Mouse (Mus musculus) hindbrain, embryonic 14.5 days (tissue): ENCODE data around the gene Olfr503. TPM values are rescaled to one million over a fixed set of nuclear protein-coding genes. Genes with fewer than 3 reads are reported as not detected.
"Not testable (repeated sequence)": the region's sequence is repeated elsewhere in the genome, so short reads cannot be mapped to it uniquely, and the experiment has no call there.

Experiments
- ATAC-seq: fragments of 200-750 bp; cut with Nextera tagmentation; 2 replicates; pipeline ENCODE4 v1.8.0; 2017; ENCODE audit warnings: moderate number of reproducible peaks, mild to moderate bottlenecking, moderate TSS enrichment, moderate library complexity; ENCODE audit not compliant: low FRiP score
- DNase-seq: peaks from one replicate; pipeline ENCODE4 v3.0.0-alpha.2; 2015; ENCODE audit warnings: low spot score
- H3K27ac ChIP-seq: fragments of 300-500 bp; sonication (generic); 2 replicates; pipeline ENCODE4 v1.5.1; 2014; ENCODE audit warnings: mild to moderate bottlenecking, moderate library complexity
- H3K27me3 ChIP-seq: fragments of 300-500 bp; sonication (generic); 2 replicates; pipeline ENCODE4 v1.6.1; 2014; ENCODE audit warnings: mild to moderate bottlenecking, low read length, mixed read lengths; ENCODE audit not compliant: control insufficient read depth, insufficient read depth
- H3K36me3 ChIP-seq: fragments of 300-500 bp; sonication (generic); replicated peaks from 2 replicates; pipeline ENCODE4 v1.6.1; 2014; ENCODE audit not compliant: control insufficient read depth, insufficient read depth
- H3K4me1 ChIP-seq: fragments of 300-500 bp; sonication (generic); replicated peaks from 2 replicates; pipeline ENCODE4 v1.6.1; 2014; ENCODE audit warnings: antibody characterized with exemption, low read length, mixed read lengths; ENCODE audit not compliant: control insufficient read depth, insufficient read depth
- H3K4me2 ChIP-seq: fragments of 300-500 bp; sonication (generic); replicated peaks from 2 replicates; pipeline ENCODE4 v1.6.1; 2014; ENCODE audit warnings: mild to moderate bottlenecking, moderate library complexity
- H3K4me3 ChIP-seq: fragments of 300-500 bp; sonication (generic); replicated peaks from 2 replicates; pipeline ENCODE4 v1.5.1; 2014; ENCODE audit warnings: mild to moderate bottlenecking, low read length
- H3K9ac ChIP-seq: fragments of 300-500 bp; sonication (generic); 2 replicates; pipeline ENCODE4 v1.6.1; 2014
- H3K9me3 ChIP-seq: fragments of 300-500 bp; sonication (generic); 2 replicates; pipeline ENCODE4 v1.6.1; 2016; ENCODE audit warnings: low read length; ENCODE audit not compliant: control insufficient read depth
- WGBS: fragments of 180-500 bp; shearing (Covaris S2); extraction: QIAGEN DNeasy Blood & Tissue Kit; methylation state at CpG from one replicate; pipeline ENCODE4 v1.1.7; 2014; 5-methylcytosine and 5-hydroxymethylcytosine counted together
- polyA plus RNA-seq: library from polyadenylated mRNA; unstranded; fragments of >200 nt; fragmentation: Nextera tagmentation; extraction: Ambion mirVana; gene quantifications from 2 replicates; pipeline ENCODE4 v1.2.1, GENCODE M21; 2014

Olfr503 gene
- not detected in 2 replicates for polyA plus RNA-seq

- H3K4me1 ChIP-seq, H3K36me3 ChIP-seq, H3K9ac ChIP-seq, H3K27ac ChIP-seq, H3K9me3 ChIP-seq, ATAC-seq, H3K4me3 ChIP-seq, DNase-seq, H3K4me2 ChIP-seq, H3K27me3 ChIP-seq: not testable (repeated sequence)
- 65% methylated on average over 1 of the region's 1 CpGs for WGBS
Observed at GRCm38 (mm10) chr7:108544227-108544626, at the start of gene Olfr503. Gene Olfr503 (plus strand): TSS chr7:108544527.

- no peak for DNase-seq
- no peak within 1 kb of the TSS for H3K9ac ChIP-seq
- no peak within 1 kb of the TSS for H3K4me3 ChIP-seq
- no peak within 1 kb of the TSS for H3K4me2 ChIP-seq
- H3K4me1 ChIP-seq: no peaks in the 10 kb centered on the region
- no peak for ATAC-seq
- H3K27me3 ChIP-seq: no peaks in the 10 kb centered on the region
- WGBS: 77% methylated on average over 1 of the region's 1 CpGs
- no peaks in the 10 kb centered on the region for H3K36me3 ChIP-seq
- no peak within 1 kb of the TSS for H3K27ac ChIP-seq
- H3K9me3 ChIP-seq: 0 out of 2 replicates have a peak, but pooled peaks cover 2% of the 10 kb centered on the region
Observed at GRCm38 (mm10) chr7:108524965-108525364, 19.4 kb upstream of the Olfr503 start, which contains the start of gene Olfr502. Gene Olfr502 (minus strand): TSS chr7:108525065.

- Histone ChIP-seq H3K4me1 (no peaks in the 10 kb centered on the region), H3K27me3 (no peaks in the 10 kb centered on the region), H3K4me3 (no peak overlapping the region), H3K9ac (no peak overlapping the region), H3K36me3 (no peaks in the 10 kb centered on the region), H3K27ac (no peak overlapping the region), H3K4me2 (no peak overlapping the region), H3K9me3 (no peaks in the 10 kb centered on the region)
- 86% methylated on average over 13 of the region's 13 CpGs for WGBS
- DNase-seq (no peak), ATAC-seq (no peak)
Observed at GRCm38 (mm10) chr7:108542416-108542815, 1.9 kb upstream of the Olfr503 start.

- DNase-seq (no peak), ATAC-seq (no peak)
- H3K9ac ChIP-seq: no peak within 1 kb of the TSS
- 87% methylated on average over 1 of the region's 1 CpGs for WGBS
- no peaks in the 10 kb centered on the region for H3K9me3 ChIP-seq
- H3K4me1 ChIP-seq: no peaks in the 10 kb centered on the region
- no peak within 1 kb of the TSS for H3K4me3 ChIP-seq
- no peaks in the 10 kb centered on the region for H3K36me3 ChIP-seq
- no peak within 1 kb of the TSS for H3K27ac ChIP-seq
- H3K4me2 ChIP-seq: no peak within 1 kb of the TSS
- H3K27me3 ChIP-seq: no peaks in the 10 kb centered on the region
Observed at GRCm38 (mm10) chr7:108565693-108566092, 21.4 kb downstream of the Olfr503 start, which contains the start of gene Olfr504. Gene Olfr504 (minus strand): TSS chr7:108565793.

- Histone ChIP-seq H3K4me2 (no peak overlapping the region), H3K9ac (no peak overlapping the region), H3K9me3 (no peaks in the 10 kb centered on the region), H3K4me1 (no peaks in the 10 kb centered on the region), H3K4me3 (no peak overlapping the region), H3K27ac (no peak overlapping the region), H3K27me3 (no peaks in the 10 kb centered on the region), H3K36me3 (no peaks in the 10 kb centered on the region)
- DNase-seq: no peak
- WGBS: 89% methylated on average over 1 of the region's 1 CpGs
- no peak for ATAC-seq
Observed at GRCm38 (mm10) chr7:108589797-108590196, 45.5 kb downstream of the Olfr503 start.

Other genes starting within 250 kb of the Olfr503 start
- not detected in 2 replicates for gene Olfr491, start 231.1 kb upstream of the Olfr503 start, polyA plus RNA-seq
- not detected in 2 replicates for gene Olfr492, start 220.9 kb upstream of the Olfr503 start, polyA plus RNA-seq
- gene Olfr493, start 197.5 kb upstream of the Olfr503 start, polyA plus RNA-seq: not detected in 2 replicates
- gene Olfr494, start 179.2 kb upstream of the Olfr503 start, polyA plus RNA-seq: not detected in 2 replicates
- not detected in 2 replicates for gene Olfr495, start 151.4 kb upstream of the Olfr503 start, polyA plus RNA-seq
- not detected in 2 replicates for gene Olfr497, start 124.1 kb upstream of the Olfr503 start, polyA plus RNA-seq
- not detected in 2 replicates for gene Olfr498, start 79.2 kb upstream of the Olfr503 start, polyA plus RNA-seq
- not detected in 2 replicates for gene Olfr502, start 19.5 kb upstream of the Olfr503 start, polyA plus RNA-seq
- not detected in 2 replicates for gene Olfr504, start 21.3 kb downstream of the Olfr503 start, polyA plus RNA-seq
- gene Olfr506, start 66.3 kb downstream of the Olfr503 start, polyA plus RNA-seq: not detected in 2 replicates
- not detected in 2 replicates for gene Olfr507, start 77.3 kb downstream of the Olfr503 start, polyA plus RNA-seq
- not detected in 2 replicates for gene Olfr508, start 85.5 kb downstream of the Olfr503 start, polyA plus RNA-seq
- gene Olfr509, start 107.4 kb downstream of the Olfr503 start, polyA plus RNA-seq: not detected in 2 replicates
- not detected in 2 replicates for gene Olfr510, start 121.9 kb downstream of the Olfr503 start, polyA plus RNA-seq
- not detected in 2 replicates for gene Olfr512, start 168.8 kb downstream of the Olfr503 start, polyA plus RNA-seq
- gene Olfr513, start 206.4 kb downstream of the Olfr503 start, polyA plus RNA-seq: not detected in 2 replicates